Mouse (Mus musculus) CH12.LX (cell line): Measurements from ENCODE around the gene Lpcat3. TPM values are rescaled to one million over a fixed set of nuclear protein-coding genes. Genes with fewer than 3 reads are reported as not detected.

Source experiments
- DNase-seq: peaks from one replicate; pipeline ENCODE4 v3.0.0-alpha.2; 2013; ENCODE audit errors: extremely low read depth
- H3K27ac ChIP-seq: 2 replicates; pipeline ENCODE4 v1.5.1; 2012; ENCODE audit warnings: low read depth, mild to moderate bottlenecking, control low read depth, moderate library complexity; ENCODE audit not compliant: insufficient read depth
- H3K27me3 ChIP-seq: replicated peaks from 2 replicates; pipeline ENCODE3; 2012; ENCODE audit warnings: inconsistent platforms
- H3K36me3 ChIP-seq, 2 experiments: replicated peaks in 1 of 2; 2 replicates each; pipeline versions ENCODE3 to v1.6.1; 2012; ENCODE audit warnings: inconsistent platforms in 1 of 2, low read length in 1 of 2, mild to moderate bottlenecking in 1 of 2, mixed read lengths in 1 of 2, moderate library complexity in 1 of 2; ENCODE audit not compliant: control insufficient read depth in 1 of 2, insufficient read depth in 1 of 2
- H3K4me1 ChIP-seq, 2 experiments: 2 replicates each; pipeline ENCODE4 v1.6.1; 2012; ENCODE audit warnings: inconsistent platforms in 1 of 2, moderate library complexity in 1 of 2; ENCODE audit not compliant: insufficient read depth in 2 of 2, control insufficient read depth in 1 of 2
- H3K4me2 ChIP-seq: 2 replicates; pipeline ENCODE4 v1.6.1; 2012; ENCODE audit warnings: low read depth, mild to moderate bottlenecking, control low read depth; ENCODE audit not compliant: poor library complexity, insufficient read depth, severe bottlenecking
- H3K4me3 ChIP-seq, 3 experiments: fragments of 150-350 bp in 1 of 3; sonication (generic) in 1 of 3; replicated peaks in 1 of 3; 2 replicates each; pipeline versions ENCODE3 to v1.5.1; 2011 to 2012; ENCODE audit warnings: low read depth in 2 of 3, low read length in 2 of 3, mild to moderate bottlenecking in 2 of 3, moderate library complexity in 2 of 3, control low read depth in 1 of 3, improper control_type of control experiment in 1 of 3, inconsistent platforms in 1 of 3, mixed read lengths in 1 of 3; ENCODE audit not compliant: poor library complexity in 1 of 3
- H3K79me2 ChIP-seq: replicated peaks from 2 replicates; pipeline ENCODE4 v1.6.1; 2012; ENCODE audit warnings: mild to moderate bottlenecking, moderate library complexity; ENCODE audit not compliant: control insufficient read depth, poor library complexity, insufficient read depth, severe bottlenecking; ENCODE audit errors: extremely low read depth
- H3K9ac ChIP-seq: 2 replicates; pipeline ENCODE4 v1.6.1; 2012; ENCODE audit warnings: low read depth, mild to moderate bottlenecking, control low read depth, moderate library complexity; ENCODE audit not compliant: insufficient read depth
- H3K9me3 ChIP-seq: replicated peaks from 2 replicates; pipeline ENCODE3; 2012; ENCODE audit warnings: low read length, inconsistent platforms, mixed read lengths
- BHLHE40 ChIP-seq: IDR thresholded peaks from 2 replicates; pipeline ENCODE4 v1.6.1; 2011; ENCODE audit warnings: mild to moderate bottlenecking, low read depth, low read length, improper control_type of control experiment
- CHD1 ChIP-seq: IDR thresholded peaks from 2 replicates; pipeline ENCODE4 v1.6.1; 2012; ENCODE audit warnings: low read depth, low read length, improper control_type of control experiment, inconsistent platforms
- CHD2 ChIP-seq: IDR thresholded peaks from 2 replicates; pipeline ENCODE4 v1.6.1; 2011; ENCODE audit warnings: low read length, improper control_type of control experiment
- CTCF ChIP-seq, 2 experiments: IDR thresholded peaks in 1 of 2; conservative IDR thresholded peaks in 1 of 2; 2 replicates each; pipeline ENCODE4 v1.5.1; 2011 to 2012; ENCODE audit warnings: low read depth in 2 of 2, low read length in 2 of 2, improper control_type of control experiment in 1 of 2, inconsistent platforms in 1 of 2, mild to moderate bottlenecking in 1 of 2, moderate library complexity in 1 of 2
- E2F4 ChIP-seq: IDR thresholded peaks from 2 replicates; pipeline ENCODE4 v1.6.1; 2011; ENCODE audit warnings: low read depth, low read length, improper control_type of control experiment; ENCODE audit not compliant: insufficient replicate concordance
- ELF1 ChIP-seq: IDR thresholded peaks from 2 replicates; pipeline ENCODE4 v1.6.1; 2014; ENCODE audit warnings: low read depth, mild to moderate bottlenecking, inconsistent platforms, low read length, improper control_type of control experiment
- EP300 ChIP-seq: IDR thresholded peaks from 2 replicates; pipeline ENCODE4 v1.6.1; 2011; ENCODE audit warnings: low read length, improper control_type of control experiment
- ETS1 ChIP-seq: conservative IDR thresholded peaks from 2 replicates; pipeline ENCODE4 v1.6.1; 2012; ENCODE audit warnings: low read depth, mild to moderate bottlenecking, inconsistent platforms, low read length, improper control_type of control experiment, moderate library complexity
- GABPA ChIP-seq: IDR thresholded peaks from 2 replicates; pipeline ENCODE4 v1.6.1; 2012; ENCODE audit warnings: low read depth, low read length, improper control_type of control experiment, inconsistent platforms; ENCODE audit not compliant: insufficient replicate concordance
- HCFC1 ChIP-seq: IDR thresholded peaks from 2 replicates; pipeline ENCODE4 v1.6.1; 2012; ENCODE audit warnings: low read depth, mild to moderate bottlenecking, inconsistent platforms, low read length, improper control_type of control experiment
- IRF4 ChIP-seq: IDR thresholded peaks from 2 replicates; pipeline ENCODE4 v1.6.1; 2014; ENCODE audit warnings: low read depth, mild to moderate bottlenecking, inconsistent platforms, low read length, improper control_type of control experiment
- JUN ChIP-seq: IDR thresholded peaks from 2 replicates; pipeline ENCODE4 v1.6.1; 2011; ENCODE audit warnings: low read depth, mild to moderate bottlenecking, low read length, improper control_type of control experiment, moderate library complexity; ENCODE audit not compliant: insufficient read depth
- JUND ChIP-seq: conservative IDR thresholded peaks from 2 replicates; pipeline ENCODE4 v1.6.1; 2011; ENCODE audit warnings: low read depth, low read length, improper control_type of control experiment
- KAT2A ChIP-seq: IDR thresholded peaks from 2 replicates; pipeline ENCODE4 v1.6.1; 2012; ENCODE audit warnings: low read length, improper control_type of control experiment, inconsistent platforms; ENCODE audit not compliant: insufficient replicate concordance
- MAFK ChIP-seq: IDR thresholded peaks from 2 replicates; pipeline ENCODE4 v1.6.1; 2011; ENCODE audit warnings: low read length, improper control_type of control experiment; ENCODE audit not compliant: insufficient replicate concordance
- MAX ChIP-seq: IDR thresholded peaks from 2 replicates; pipeline ENCODE4 v1.6.1; 2011; ENCODE audit warnings: low read length, improper control_type of control experiment
- MAZ ChIP-seq: IDR thresholded peaks from 2 replicates; pipeline ENCODE4 v1.6.1; 2012; ENCODE audit warnings: low read depth, mild to moderate bottlenecking, inconsistent platforms, low read length, improper control_type of control experiment, moderate library complexity
- MEF2A ChIP-seq: IDR thresholded peaks from 2 replicates; pipeline ENCODE4 v1.6.1; 2014; ENCODE audit warnings: low read depth, mild to moderate bottlenecking, inconsistent platforms, low read length, improper control_type of control experiment, borderline replicate concordance
- MXI1 ChIP-seq: IDR thresholded peaks from 2 replicates; pipeline ENCODE4 v1.6.1; 2011; ENCODE audit warnings: mild to moderate bottlenecking, low read depth, low read length, improper control_type of control experiment
- MYC ChIP-seq: IDR thresholded peaks from 2 replicates; pipeline ENCODE4 v1.6.1; 2011; ENCODE audit warnings: low read depth, mild to moderate bottlenecking, improper control_type of control experiment, low read length
- NELFE ChIP-seq: IDR thresholded peaks from 2 replicates; pipeline ENCODE4 v1.6.1; 2011; ENCODE audit warnings: low read depth, low read length, improper control_type of control experiment
- NRF1 ChIP-seq: IDR thresholded peaks from 2 replicates; pipeline ENCODE4 v1.6.1; 2014; ENCODE audit warnings: low read depth, mild to moderate bottlenecking, inconsistent platforms, low read length, improper control_type of control experiment, moderate library complexity
- PAX5 ChIP-seq: IDR thresholded peaks from 2 replicates; pipeline ENCODE4 v1.6.1; 2012; ENCODE audit warnings: low read length, inconsistent platforms, mixed read lengths
- POLR2A ChIP-seq: IDR thresholded peaks from 2 replicates; pipeline ENCODE4 v1.6.1; 2011; ENCODE audit warnings: low read depth, mild to moderate bottlenecking, improper control_type of control experiment, low read length
- POLR2AphosphoS2 ChIP-seq: IDR thresholded peaks from 2 replicates; pipeline ENCODE4 v1.6.1; 2011; ENCODE audit warnings: low read depth, low read length, improper control_type of control experiment
- RAD21 ChIP-seq: IDR thresholded peaks from 2 replicates; pipeline ENCODE4 v1.6.1; 2011; ENCODE audit warnings: low read depth, mild to moderate bottlenecking, low read length, improper control_type of control experiment, moderate library complexity
- RCOR1 ChIP-seq: conservative IDR thresholded peaks from 2 replicates; pipeline ENCODE4 v1.6.1; 2012; ENCODE audit warnings: low read depth, mild to moderate bottlenecking, inconsistent platforms, low read length, improper control_type of control experiment
- SIN3A ChIP-seq: IDR thresholded peaks from 2 replicates; pipeline ENCODE4 v1.6.1; 2012; ENCODE audit warnings: low read length, improper control_type of control experiment, inconsistent platforms
- SMC3 ChIP-seq: IDR thresholded peaks from 2 replicates; pipeline ENCODE4 v1.6.1; 2011; ENCODE audit warnings: low read depth, low read length, improper control_type of control experiment
- TBP ChIP-seq: conservative IDR thresholded peaks from 2 replicates; pipeline ENCODE4 v1.6.1; 2011; ENCODE audit warnings: low read depth, low read length, improper control_type of control experiment
- TCF12 ChIP-seq: IDR thresholded peaks from 2 replicates; pipeline ENCODE4 v1.6.1; 2014; ENCODE audit warnings: low read depth, mild to moderate bottlenecking, inconsistent platforms, low read length, improper control_type of control experiment
- UBTF ChIP-seq: IDR thresholded peaks from 2 replicates; pipeline ENCODE4 v1.6.1; 2012; ENCODE audit warnings: low read depth, mild to moderate bottlenecking, inconsistent platforms, low read length, improper control_type of control experiment, moderate library complexity
- USF1 ChIP-seq: IDR thresholded peaks from 2 replicates; pipeline ENCODE4 v1.6.1; 2014; ENCODE audit warnings: low read depth, mild to moderate bottlenecking, inconsistent platforms, low read length, improper control_type of control experiment
- USF2 ChIP-seq: conservative IDR thresholded peaks from 2 replicates; pipeline ENCODE4 v1.6.1; 2011; ENCODE audit warnings: low read depth, low read length, improper control_type of control experiment
- ZC3H11A ChIP-seq: IDR thresholded peaks from 2 replicates; pipeline ENCODE4 v1.6.1; 2012; ENCODE audit warnings: low read depth, mild to moderate bottlenecking, inconsistent platforms, low read length, improper control_type of control experiment
- ZKSCAN1 ChIP-seq: IDR thresholded peaks from 2 replicates; pipeline ENCODE4 v1.6.1; 2012; ENCODE audit warnings: low read depth, inconsistent platforms, low read length, improper control_type of control experiment, borderline replicate concordance
- ZNF384 ChIP-seq: IDR thresholded peaks from 2 replicates; pipeline ENCODE4 v1.6.1; 2012; ENCODE audit warnings: low read depth, low read length, improper control_type of control experiment, inconsistent platforms
- dilution Hi-C: fragments of 300-500 bp; cut with MboI; formaldehyde crosslinking; loops from 2 replicates; pipeline ENCODE4 v1.14.3; 2020; ENCODE audit warnings: low sequenced_read_pairs; ENCODE audit not compliant: extremely low pct_unique_long_range_greater_than_20kb, extremely low pct_ligation_motif_present
- in situ Hi-C: fragments of 300-500 bp; cut with MboI; formaldehyde crosslinking; loops from 3 replicates; pipeline ENCODE4 v1.14.3; 2019; ENCODE audit warnings: low sequenced_read_pairs, low pct_ligation_motif_present, low pct_unique_long_range_greater_than_20kb, mixed read lengths
- polyA plus RNA-seq: library from polyadenylated mRNA; unstranded; fragments of >175 nt; gene quantifications from 2 replicates; pipeline ENCODE4 v1.2.1, GENCODE M21; 2012; ENCODE audit warnings: low read depth; ENCODE audit not compliant: insufficient read length
- total RNA-seq, 2 experiments: library from RNA; depleted of rRNA; stranded (reverse); fragments of 300-350 nt in 1 of 2; fragments of >200 nt in 1 of 2; gene quantifications; 2 replicates each; pipeline ENCODE4 v1.2.3; 2012 to 2014

Lpcat3 gene
- total and polyA plus RNA-seq, 3 experiments: 52.9 to 113 (median 77.0) TPM

- peak within 1 kb of the TSS; percentile 91 for H3K9ac ChIP-seq
- H3K36me3 ChIP-seq: peaks cover 50 to 68% of the 10 kb centered on the region in 2 experiments
- no peaks in the 10 kb centered on the region for H3K9me3 ChIP-seq
- peaks cover 76% of the 10 kb centered on the region for H3K79me2 ChIP-seq
- dilution Hi-C loops: no loop called here
- peak; percentile 98 for DNase-seq
- H3K4me1 ChIP-seq: peaks cover 26 to 62% of the 10 kb centered on the region in 2 experiments
- H3K27ac ChIP-seq: peak within 1 kb of the TSS; percentile 57
- H3K4me2 ChIP-seq: peak within 1 kb of the TSS; percentile 87
- H3K27me3 ChIP-seq: no peaks in the 10 kb centered on the region
- in situ Hi-C loops: no loop called here
- H3K4me3 ChIP-seq: peak within 1 kb of the TSS; percentile 97 to 99 (median 97)
- no peak for TF ChIP-seq E2F4
- peak; percentile 76 for TF ChIP-seq MYC
- TF ChIP-seq ETS1: peak; percentile 39; the same call in 1 of the 2 replicates
- TF ChIP-seq USF2: no peak
- no peak; the same call in 1 of the 2 replicates for TF ChIP-seq RAD21
- TF ChIP-seq RCOR1: peak; percentile 71; the same call in 1 of the 2 replicates
- peak; percentile 97 for TF ChIP-seq KAT2A
- no peak for TF ChIP-seq BHLHE40
- TF ChIP-seq SMC3: no peak
- peak; percentile 77 for TF ChIP-seq UBTF
- no peak for TF ChIP-seq EP300
- TF ChIP-seq CTCF (conservative IDR thresholded peaks at IDR 0.05 in 1 of 2, IDR thresholded peaks at IDR 0.05 in 1 of 2; ENCODE audit: low read depth in 2 of 2, low read length in 2 of 2): no peak
- peak; percentile 73; the same call in 1 of the 2 replicates for TF ChIP-seq MEF2A
- TF ChIP-seq PAX5: no peak
- peak; percentile 95 for TF ChIP-seq HCFC1
- peak; percentile 99 for TF ChIP-seq MAZ
- TF ChIP-seq NELFE: peak; percentile 89
- TF ChIP-seq TBP: peak; percentile 90
- no peak for TF ChIP-seq JUN
- TF ChIP-seq ZNF384: peak; percentile 44; the same call in 1 of the 2 replicates
- TF ChIP-seq POLR2A: peak; percentile 84
- TF ChIP-seq ELF1: peak; percentile 95
- TF ChIP-seq ZC3H11A: peak; percentile 52; the same call in 1 of the 2 replicates
- TF ChIP-seq NRF1: peak; percentile 85
- no peak for TF ChIP-seq MAFK
- TF ChIP-seq JUND: no peak
- peak; percentile 90 for TF ChIP-seq TCF12
- peak; percentile 93; the same call in 1 of the 2 replicates for TF ChIP-seq MXI1
- TF ChIP-seq CHD1: no peak; the same call in 1 of the 2 replicates
- peak; percentile 80 for TF ChIP-seq IRF4
- TF ChIP-seq POLR2AphosphoS2: peak; percentile 63; the same call in 1 of the 2 replicates
- no peak for TF ChIP-seq ZKSCAN1
- TF ChIP-seq MAX: peak; percentile 88
- TF ChIP-seq USF1: no peak
- peak; percentile 68; the same call in 1 of the 2 replicates for TF ChIP-seq GABPA
- TF ChIP-seq SIN3A: peak; percentile 95
- TF ChIP-seq CHD2: peak; percentile 85
Measured at GRCm38 (mm10) chr6:124711824-124712782, 49.3 kb downstream of the Lpcat3 start, which contains the start of the genes Emg1 and Phb2. Gene Emg1, minus strand, starts transcription at chr6:124712178. Gene Phb2, plus strand, starts transcription at chr6:124712336.
